Mouse (Mus musculus): ENCODE results near the gene Gpr87.
A peak's percentile ranks its signal among the peaks of the same experiment; 100 is the strongest.

Gpr87 gene

GRCm38 (mm10) chr3:59194938-59195337 is at the start of gene Gpr87:
Gpr87 (minus strand) TSS chr3:59195104.
- DNase-seq (ENCODE audit: low read depth, low spot score): no peak

- DNase-seq (ENCODE audit: low read depth, low spot score): peak; percentile 91
Measured at GRCm38 (mm10) chr3:59243384-59243783, 48.5 kb upstream of the Gpr87 start.

GRCm38 (mm10) chr3:59234878-59235277 is 40.0 kb upstream of the Gpr87 start:
- DNase-seq (ENCODE audit: low read depth, low spot score): peak; percentile 39

- peak; percentile 78 for DNase-seq (ENCODE audit: low read depth, low spot score)
Measured at GRCm38 (mm10) chr3:59230912-59231311, 36.0 kb upstream of the Gpr87 start.

GRCm38 (mm10) chr3:59228730-59229551 is 34.0 kb upstream of the Gpr87 start:
- peak; percentile 71 for DNase-seq (ENCODE audit: low read depth, low spot score)

GRCm38 (mm10) chr3:59227696-59228095 is 32.8 kb upstream of the Gpr87 start:
- DNase-seq (ENCODE audit: low read depth, low spot score): no peak

GRCm38 (mm10) chr3:59225411-59225810 is 30.5 kb upstream of the Gpr87 start:
- no peak for DNase-seq (ENCODE audit: low read depth, low spot score)

- DNase-seq (ENCODE audit: low read depth, low spot score): no peak
Measured at GRCm38 (mm10) chr3:59222303-59222702, 27.4 kb upstream of the Gpr87 start.

GRCm38 (mm10) chr3:59219326-59219725 is 24.4 kb upstream of the Gpr87 start:
- no peak for DNase-seq (ENCODE audit: low read depth, low spot score)

- DNase-seq (ENCODE audit: low read depth, low spot score): no peak
Measured at GRCm38 (mm10) chr3:59217211-59217610, 22.3 kb upstream of the Gpr87 start.

- no peak for DNase-seq (ENCODE audit: low read depth, low spot score)
Measured at GRCm38 (mm10) chr3:59212404-59212803, 17.5 kb upstream of the Gpr87 start.

- DNase-seq (ENCODE audit: low read depth, low spot score): peak; percentile 39
Measured at GRCm38 (mm10) chr3:59211784-59212183, 16.9 kb upstream of the Gpr87 start.

- DNase-seq (ENCODE audit: low read depth, low spot score): no peak
Measured at GRCm38 (mm10) chr3:59210727-59211126, 15.8 kb upstream of the Gpr87 start, which contains the start of gene P2ry13. P2ry13 (minus strand) TSS chr3:59210882.

GRCm38 (mm10) chr3:59210089-59210488 is 15.2 kb upstream of the Gpr87 start:
- no peak for DNase-seq (ENCODE audit: low read depth, low spot score)

GRCm38 (mm10) chr3:59208650-59209548 is 14.0 kb upstream of the Gpr87 start:
- DNase-seq (ENCODE audit: low read depth, low spot score): peak; percentile 91

- DNase-seq (ENCODE audit: low read depth, low spot score): no peak
Measured at GRCm38 (mm10) chr3:59205941-59206340, 11.0 kb upstream of the Gpr87 start.

- no peak for DNase-seq (ENCODE audit: low read depth, low spot score)
Measured at GRCm38 (mm10) chr3:59204719-59205503, 10.0 kb upstream of the Gpr87 start.

- DNase-seq (ENCODE audit: low read depth, low spot score): peak; percentile 55
Measured at GRCm38 (mm10) chr3:59203802-59204520, 9.1 kb upstream of the Gpr87 start.

- DNase-seq (ENCODE audit: low read depth, low spot score): no peak
Measured at GRCm38 (mm10) chr3:59197329-59197948, 2.5 kb upstream of the Gpr87 start.

- no peak for DNase-seq (ENCODE audit: low read depth, low spot score)
Measured at GRCm38 (mm10) chr3:59194099-59194498, 805 bp downstream of the Gpr87 start.

Measured in brain, adult 2 months (tissue).